Mouse (Mus musculus) cerebellum, adult 2 months (tissue): ENCODE measurements around the gene Lsamp.

Experiments
- CTCF ChIP-seq: fragments of 200-500 bp; IDR thresholded peaks from 2 replicates; pipeline ENCODE4 v1.5.1; 2011; ENCODE audit warnings: low read depth, mild to moderate bottlenecking, control low read depth, low read length, moderate library complexity, borderline replicate concordance; ENCODE audit not compliant: insufficient read depth
- POLR2A ChIP-seq: fragments of 200-500 bp; IDR thresholded peaks from 2 replicates; pipeline ENCODE4 v1.6.1; 2011; ENCODE audit warnings: low read length, control low read depth, borderline replicate concordance; ENCODE audit not compliant: insufficient read depth

DNA sequence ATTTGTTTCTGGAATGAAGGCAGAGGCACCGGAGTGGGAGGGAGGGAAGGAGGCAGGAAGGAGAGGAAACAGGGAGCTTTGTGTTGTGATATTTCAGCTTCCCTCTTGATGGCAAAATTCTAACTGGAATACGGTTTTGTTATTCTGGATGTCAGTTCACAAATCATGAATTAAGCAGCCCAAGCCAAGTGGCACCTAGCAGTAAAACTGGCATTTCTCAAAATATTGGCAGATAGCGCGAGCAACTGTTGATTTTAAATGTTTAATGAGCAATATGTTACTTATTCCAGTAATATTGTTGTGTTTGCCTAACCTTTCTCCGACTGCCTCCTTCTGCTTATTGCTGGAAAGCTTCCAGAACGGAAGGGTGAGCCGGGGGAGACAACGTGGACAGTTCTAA is 2118.5 kb downstream of the Lsamp start:
- TF ChIP-seq POLR2A (no peak), CTCF (no peak)
